8 mouse cellular contexts compared by ENCODE assay signal in genomic region chr9:69505611-69506010, GRCm38 (mm10). TPM values are rescaled to one million over a fixed set of nuclear protein-coding genes. Genes with fewer than 3 reads are reported as not detected.
DNase-seq lines count a peak whose midpoint lies in the region; ATAC-seq and TF ChIP-seq lines count a peak whose summit lies in the region.

No protein-coding gene starts in this region.

- DNase-seq in cerebellum, adult 9-10 months, result peak; percentile 15
- DNase-seq in layer of hippocampus, postnatal 10 days (ENCODE audit: low spot score in 2 of 2), result peak; percentile 52
- no peak for DNase-seq in layer of hippocampus, adult 9-10 months (ENCODE audit: low spot score)
- DNase-seq in G1E (ENCODE audit: low spot score), result no peak
- DNase-seq in embryo, embryonic 9.5 days (ENCODE audit: extremely low spot score), result peak; percentile 35
- DNase-seq in naive thymus-derived CD4-positive, alpha-beta T cell, adult 2 months (ENCODE audit: low read depth), result peak; percentile 72

- no peaks in the 10 kb centered on the region for H3K36me3 ChIP-seq in G1E (replicated peaks)

- peaks cover 30% of the 10 kb centered on the region for H3K27me3 ChIP-seq in G1E (ENCODE audit: insufficient read depth, low read length)

- ATAC-seq in cerebellum, adult (ENCODE audit: insufficient number of reproducible peaks, low FRiP score, low TSS enrichment), result no peak
- ATAC-seq in G1E (ENCODE audit: extremely low read depth, insufficient number of reproducible peaks, low FRiP score, poor library complexity, severe bottlenecking), result no peak
- ATAC-seq in activated CD4-positive, CD25-positive, alpha-beta regulatory T cell, adult 4 months, result no peak

- no peak overlapping the region for H3K4me3 ChIP-seq in G1E (ENCODE audit: low read depth, low read length)

- H3K4me1 ChIP-seq in G1E (ENCODE audit: insufficient read depth, low read depth, low read length), result no peaks in the 10 kb centered on the region

- no peaks in the 10 kb centered on the region for H3K9me3 ChIP-seq in G1E (replicated peaks)

- TF ChIP-seq CTCF in G1E (IDR thresholded peaks at IDR 0.05; ENCODE audit: low read depth, low read length), result peak; percentile 26; the same call in 1 of the 2 replicates

RNA-seq across cellular contexts. Expression of gene Anxa2, which starts 52.2 kb away (rescaled TPM):
- total RNA-seq in layer of hippocampus, postnatal 10 days (2021), result 10 to 100 TPM; 17.7 to 19.2 TPM
- total RNA-seq in G1E (2014; fragmentation: Nextera tagmentation) (19.3 and 27.3 TPM in 2 replicates), G1E (2017) (56.9 and 63.3 TPM in 2 replicates)
- 5.6 and 7.3 TPM in 2 replicates for polyA plus RNA-seq in G1E (2012)
- polyA plus RNA-seq in activated CD4-positive, CD25-positive, alpha-beta regulatory T cell, adult 4 months (2017; shearing (Covaris generic)), result 100 to 1,000 TPM; 237 to 239 TPM

Comparison
In these comparisons a context has a peak if more than half of its experiments do, and no peak if none do; other contexts are left out.
1. DNase-seq: peak in cerebellum, adult 9-10 months (single experiment), layer of hippocampus, postnatal 10 days (2 of 2), embryo, embryonic 9.5 days (single experiment) and naive thymus-derived CD4-positive, alpha-beta T cell, adult 2 months (single experiment); none in layer of hippocampus, adult 9-10 months (single experiment) and G1E (single experiment).